Mouse (Mus musculus) gastrocnemius, postnatal 25 days (tissue): Measurements from ENCODE around the gene Lcn9. TPM values are rescaled to one million over a fixed set of nuclear protein-coding genes. Genes with fewer than 3 reads are reported as not detected.
A peak's percentile ranks its signal among the peaks of the same experiment; 100 is the strongest.

Experiments used
- DNase-seq: peaks from one replicate; pipeline ENCODE4 v3.0.0; 2022
- total RNA-seq, 2 experiments: library from RNA; stranded (reverse); gene quantifications; 1 replicate in 1 of 2; 2 replicates in 1 of 2; pipeline ENCODE4 v1.2.3; 2021

The Lcn9 gene
- total RNA-seq, 2 experiments from 2014 or later, result not detected

GRCm38 (mm10) chr2:25850330-25850729 is 27.4 kb downstream of the Lcn9 start:
- DNase-seq, result peak; percentile 13

GRCm38 (mm10) chr2:25852626-25853025 is 29.7 kb downstream of the Lcn9 start:
- peak; percentile 33 for DNase-seq

GRCm38 (mm10) chr2:25853998-25854397 is 31.0 kb downstream of the Lcn9 start:
- DNase-seq, result no peak

GRCm38 (mm10) chr2:25859891-25860290 is 36.9 kb downstream of the Lcn9 start:
- no peak for DNase-seq

- no peak for DNase-seq
Observed at GRCm38 (mm10) chr2:25862038-25862437, 39.1 kb downstream of the Lcn9 start.

- DNase-seq, result no peak
Observed at GRCm38 (mm10) chr2:25862696-25863270, 39.8 kb downstream of the Lcn9 start.

- DNase-seq, result no peak
Observed at GRCm38 (mm10) chr2:25863337-25864131, 40.6 kb downstream of the Lcn9 start, which contains the start of gene Kcnt1. TSS of gene Kcnt1 (plus strand) at chr2:25863734.

GRCm38 (mm10) chr2:25864230-25864629 is 41.3 kb downstream of the Lcn9 start:
- no peak for DNase-seq

- DNase-seq, result no peak
Observed at GRCm38 (mm10) chr2:25865412-25865811, 42.5 kb downstream of the Lcn9 start.

GRCm38 (mm10) chr2:25866656-25867055 is 43.7 kb downstream of the Lcn9 start:
- DNase-seq, result no peak

Other genes starting within 250 kb of the Lcn9 start
- gene Mamdc4, start 248.3 kb upstream of the Lcn9 start, total RNA-seq, result 1 to 10 TPM; 1.7 to 3.2 TPM
- gene Phpt1, start 247.9 kb upstream of the Lcn9 start, total RNA-seq, result 10 to 100 TPM; 50.1 to 53.7 TPM
- not detected for gene Ajm1, start 241.4 kb upstream of the Lcn9 start, total RNA-seq
- 10 to 100 TPM; 63.5 to 67.8 TPM for gene Rabl6, start 214.6 kb upstream of the Lcn9 start, total RNA-seq
- not detected for gene Ccdc183, start 205.5 kb upstream of the Lcn9 start, total RNA-seq
- gene Tmem141, start 201.1 kb upstream of the Lcn9 start, total RNA-seq, result 10 to 100 TPM; 15.2 to 16.4 TPM
- gene Fcna, start 195.1 kb upstream of the Lcn9 start, total RNA-seq, result 1 to 10 TPM; 3.9 to 8.5 TPM
- 10 to 100 TPM in 1 of 2 experiments, 1 to 10 TPM in 1; 5.7 to 20.3 TPM for gene Lcn8, start 170.0 kb upstream of the Lcn9 start, total RNA-seq
- not detected for gene Lcn5, start 165.2 kb upstream of the Lcn9 start, total RNA-seq
- not detected for gene Lcn6, start 146.4 kb upstream of the Lcn9 start, total RNA-seq
- gene Lcn10, start 140.4 kb upstream of the Lcn9 start, total RNA-seq, result not detected
- not detected for gene Obp2a, start 123.1 kb upstream of the Lcn9 start, total RNA-seq
- 10 to 100 TPM in 1 of 2 experiments, 1 to 10 TPM in 1; 8.4 to 11.2 TPM for gene Bmyc, start 116.4 kb upstream of the Lcn9 start, total RNA-seq
- not detected for gene Obp2b, start 86.1 kb upstream of the Lcn9 start, total RNA-seq
- not detected for gene Lcn3, start 57.6 kb upstream of the Lcn9 start, total RNA-seq
- gene Lcn11, start 46.1 kb upstream of the Lcn9 start, total RNA-seq, result not detected
- gene Gm13539, start 40.9 kb upstream of the Lcn9 start, total RNA-seq, result not detected
- gene Glt6d1, start 7.3 kb upstream of the Lcn9 start, total RNA-seq, result not detected
- gene Sohlh1, start 24.1 kb downstream of the Lcn9 start, total RNA-seq, result not detected
- under 1 TPM in 1 of 2 experiments, not detected in 1; 0.27 TPM for gene Kcnt1, start 40.6 kb downstream of the Lcn9 start, total RNA-seq
- gene Camsap1, start 160.1 kb downstream of the Lcn9 start, total RNA-seq, result 10 to 100 TPM; 25.7 to 42.1 TPM
- gene Ubac1, start 198.6 kb downstream of the Lcn9 start, total RNA-seq, result 100 to 1,000 TPM; 224 to 227 TPM